Mouse (Mus musculus): ENCODE data around the gene Syt1. TPM values are rescaled to one million over a fixed set of nuclear protein-coding genes. Genes with fewer than 3 reads are reported as not detected.

The Syt1 gene
- polyA plus RNA-seq, 1 experiment from 2014 or later = 1.0 TPM

GRCm38 (mm10) chr10:108552544-108552943, 458.2 kb downstream of the Syt1 start:
- H3K4me2 ChIP-seq (replicated peaks; ENCODE audit: low read depth, low read length) = no peak overlapping the region
- H3K9me3 ChIP-seq (ENCODE audit: control insufficient read depth, low read length) = no peaks in the 10 kb centered on the region
- H3K27me3 ChIP-seq (ENCODE audit: control insufficient read depth, insufficient read depth, low read length) = no peaks in the 10 kb centered on the region
- H3K4me3 ChIP-seq (ENCODE audit: low read length) = no peak overlapping the region
- WGBS = 91% methylated on average over 6 of the region's 6 CpGs
- ATAC-seq (ENCODE audit: low FRiP score, low TSS enrichment) = no peak
- H3K36me3 ChIP-seq (ENCODE audit: control insufficient read depth, insufficient read depth, low read length) = no peaks in the 10 kb centered on the region
- H3K9ac ChIP-seq (ENCODE audit: low read depth, low read length) = no peak overlapping the region
- no peak overlapping the region for H3K27ac ChIP-seq (ENCODE audit: low read depth, low read length)
- H3K4me1 ChIP-seq (ENCODE audit: control insufficient read depth, insufficient read depth, low read length) = no peaks in the 10 kb centered on the region

- Histone ChIP-seq H3K27ac (ENCODE audit: low read depth, low read length) (no peak overlapping the region), H3K4me1 (ENCODE audit: control insufficient read depth, insufficient read depth, low read length) (no peaks in the 10 kb centered on the region), H3K36me3 (ENCODE audit: control insufficient read depth, insufficient read depth, low read length) (no peaks in the 10 kb centered on the region), H3K27me3 (ENCODE audit: control insufficient read depth, insufficient read depth, low read length) (no peaks in the 10 kb centered on the region), H3K9ac (ENCODE audit: low read depth, low read length) (no peak overlapping the region), H3K4me2 (replicated peaks; ENCODE audit: low read depth, low read length) (no peak overlapping the region), H3K4me3 (ENCODE audit: low read length) (no peak overlapping the region), H3K9me3 (ENCODE audit: control insufficient read depth, low read length) (no peaks in the 10 kb centered on the region)
- ATAC-seq (ENCODE audit: low FRiP score, low TSS enrichment) = no peak
- 95% methylated on average over 3 of the region's 3 CpGs for WGBS
Observed at GRCm38 (mm10) chr10:108545715-108546114, 465.1 kb downstream of the Syt1 start.

GRCm38 (mm10) chr10:108541555-108541954, 469.2 kb downstream of the Syt1 start:
- no peak overlapping the region for H3K4me3 ChIP-seq (ENCODE audit: low read length)
- H3K36me3 ChIP-seq (ENCODE audit: control insufficient read depth, insufficient read depth, low read length) = no peaks in the 10 kb centered on the region
- no peak overlapping the region for H3K4me2 ChIP-seq (replicated peaks; ENCODE audit: low read depth, low read length)
- H3K9ac ChIP-seq (ENCODE audit: low read depth, low read length) = no peak overlapping the region
- H3K9me3 ChIP-seq (ENCODE audit: control insufficient read depth, low read length) = no peaks in the 10 kb centered on the region
- no peaks in the 10 kb centered on the region for H3K4me1 ChIP-seq (ENCODE audit: control insufficient read depth, insufficient read depth, low read length)
- ATAC-seq (ENCODE audit: low FRiP score, low TSS enrichment) = no peak
- H3K27me3 ChIP-seq (ENCODE audit: control insufficient read depth, insufficient read depth, low read length) = no peaks in the 10 kb centered on the region
- H3K27ac ChIP-seq (ENCODE audit: low read depth, low read length) = no peak overlapping the region
- 81% methylated on average over 9 of the region's 9 CpGs for WGBS

GRCm38 (mm10) chr10:108538546-108538945, 472.2 kb downstream of the Syt1 start:
- Histone ChIP-seq H3K4me1 (ENCODE audit: control insufficient read depth, insufficient read depth, low read length) (no peaks in the 10 kb centered on the region), H3K9ac (ENCODE audit: low read depth, low read length) (no peak overlapping the region), H3K4me2 (replicated peaks; ENCODE audit: low read depth, low read length) (no peak overlapping the region), H3K4me3 (ENCODE audit: low read length) (no peak overlapping the region), H3K36me3 (ENCODE audit: control insufficient read depth, insufficient read depth, low read length) (no peaks in the 10 kb centered on the region), H3K27ac (ENCODE audit: low read depth, low read length) (no peak overlapping the region), H3K9me3 (ENCODE audit: control insufficient read depth, low read length) (no peaks in the 10 kb centered on the region), H3K27me3 (ENCODE audit: control insufficient read depth, insufficient read depth, low read length) (no peaks in the 10 kb centered on the region)
- ATAC-seq (ENCODE audit: low FRiP score, low TSS enrichment) = no peak
- 67% methylated on average over 3 of the region's 3 CpGs for WGBS

GRCm38 (mm10) chr10:108537641-108538040, 473.1 kb downstream of the Syt1 start:
- H3K27ac ChIP-seq (ENCODE audit: low read depth, low read length) = no peak overlapping the region
- WGBS = 65% methylated on average over 9 of the region's 9 CpGs
- no peaks in the 10 kb centered on the region for H3K4me1 ChIP-seq (ENCODE audit: control insufficient read depth, insufficient read depth, low read length)
- no peaks in the 10 kb centered on the region for H3K9me3 ChIP-seq (ENCODE audit: control insufficient read depth, low read length)
- no peak overlapping the region for H3K4me2 ChIP-seq (replicated peaks; ENCODE audit: low read depth, low read length)
- ATAC-seq (ENCODE audit: low FRiP score, low TSS enrichment) = peak; percentile 68; the same call in 1 of the 2 replicates
- no peaks in the 10 kb centered on the region for H3K27me3 ChIP-seq (ENCODE audit: control insufficient read depth, insufficient read depth, low read length)
- H3K4me3 ChIP-seq (ENCODE audit: low read length) = no peak overlapping the region
- no peaks in the 10 kb centered on the region for H3K36me3 ChIP-seq (ENCODE audit: control insufficient read depth, insufficient read depth, low read length)
- no peak overlapping the region for H3K9ac ChIP-seq (ENCODE audit: low read depth, low read length)

DNA sequence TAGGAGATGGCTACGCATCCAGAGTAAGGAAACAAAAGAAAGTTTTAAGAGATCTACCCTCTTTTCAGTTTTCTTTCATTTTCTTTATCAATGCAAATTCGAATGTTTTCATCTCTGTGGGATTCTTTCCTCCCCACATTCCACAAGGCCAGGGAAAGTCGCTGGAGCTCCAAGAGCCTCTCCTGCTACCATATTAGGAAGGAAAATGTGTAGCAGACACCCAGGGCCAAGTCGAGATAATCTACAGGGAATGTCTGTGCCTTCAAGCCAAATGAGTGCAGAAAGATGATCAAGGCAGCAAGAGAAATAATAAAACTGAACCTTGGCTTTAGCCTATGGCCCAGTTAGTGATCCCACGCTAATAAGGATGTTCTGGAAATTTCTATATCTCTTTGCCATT, 474.9 kb downstream of the Syt1 start:
- Histone ChIP-seq H3K4me2 (replicated peaks; ENCODE audit: low read depth, low read length) (no peak overlapping the region), H3K9me3 (ENCODE audit: control insufficient read depth, low read length) (no peaks in the 10 kb centered on the region), H3K9ac (ENCODE audit: low read depth, low read length) (no peak overlapping the region), H3K27me3 (ENCODE audit: control insufficient read depth, insufficient read depth, low read length) (no peaks in the 10 kb centered on the region), H3K4me3 (ENCODE audit: low read length) (no peak overlapping the region), H3K27ac (ENCODE audit: low read depth, low read length) (no peak overlapping the region), H3K4me1 (ENCODE audit: control insufficient read depth, insufficient read depth, low read length) (no peaks in the 10 kb centered on the region), H3K36me3 (ENCODE audit: control insufficient read depth, insufficient read depth, low read length) (no peaks in the 10 kb centered on the region)
- WGBS = 54% methylated on average over 5 of the region's 5 CpGs
- no peak for ATAC-seq (ENCODE audit: low FRiP score, low TSS enrichment)

GRCm38 (mm10) chr10:108534112-108534511, 476.7 kb downstream of the Syt1 start:
- Histone ChIP-seq H3K9ac (ENCODE audit: low read depth, low read length) (no peak overlapping the region), H3K4me1 (ENCODE audit: control insufficient read depth, insufficient read depth, low read length) (no peaks in the 10 kb centered on the region), H3K4me2 (replicated peaks; ENCODE audit: low read depth, low read length) (no peak overlapping the region), H3K4me3 (ENCODE audit: low read length) (no peak overlapping the region), H3K9me3 (ENCODE audit: control insufficient read depth, low read length) (no peaks in the 10 kb centered on the region), H3K36me3 (ENCODE audit: control insufficient read depth, insufficient read depth, low read length) (no peaks in the 10 kb centered on the region), H3K27ac (ENCODE audit: low read depth, low read length) (no peak overlapping the region), H3K27me3 (ENCODE audit: control insufficient read depth, insufficient read depth, low read length) (no peaks in the 10 kb centered on the region)
- 92% methylated on average over 4 of the region's 4 CpGs for WGBS
- no peak for ATAC-seq (ENCODE audit: low FRiP score, low TSS enrichment)

GRCm38 (mm10) chr10:108532916-108533315, 477.9 kb downstream of the Syt1 start:
- ATAC-seq (ENCODE audit: low FRiP score, low TSS enrichment) = no peak
- no peaks in the 10 kb centered on the region for H3K9me3 ChIP-seq (ENCODE audit: control insufficient read depth, low read length)
- no peaks in the 10 kb centered on the region for H3K36me3 ChIP-seq (ENCODE audit: control insufficient read depth, insufficient read depth, low read length)
- no peaks in the 10 kb centered on the region for H3K27me3 ChIP-seq (ENCODE audit: control insufficient read depth, insufficient read depth, low read length)
- H3K4me3 ChIP-seq (ENCODE audit: low read length) = no peak overlapping the region
- no peak overlapping the region for H3K27ac ChIP-seq (ENCODE audit: low read depth, low read length)
- no peaks in the 10 kb centered on the region for H3K4me1 ChIP-seq (ENCODE audit: control insufficient read depth, insufficient read depth, low read length)
- H3K4me2 ChIP-seq (replicated peaks; ENCODE audit: low read depth, low read length) = no peak overlapping the region
- 94% methylated on average over 11 of the region's 11 CpGs for WGBS
- H3K9ac ChIP-seq (ENCODE audit: low read depth, low read length) = no peak overlapping the region

DNA sequence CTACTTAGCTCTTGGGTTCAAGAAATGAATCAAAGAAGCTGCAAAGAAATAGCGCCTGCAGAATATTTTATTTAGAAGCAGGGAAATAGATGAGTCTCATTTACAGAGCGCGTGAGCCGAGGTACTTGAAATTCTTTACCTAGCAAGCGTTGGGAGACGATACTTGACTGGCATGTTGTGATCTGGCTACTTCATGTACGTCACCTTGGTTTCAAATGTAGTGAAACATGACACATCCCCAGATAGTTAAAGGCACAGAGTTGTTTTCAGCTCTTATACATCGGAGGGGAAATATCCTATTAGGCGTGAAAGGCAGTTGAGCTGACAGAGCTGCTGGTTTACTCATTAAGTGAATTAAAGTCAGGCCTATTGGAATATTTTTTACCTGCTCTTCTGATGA, 478.5 kb downstream of the Syt1 start:
- Histone ChIP-seq H3K4me1 (ENCODE audit: control insufficient read depth, insufficient read depth, low read length) (no peaks in the 10 kb centered on the region), H3K27ac (ENCODE audit: low read depth, low read length) (no peak overlapping the region), H3K4me2 (replicated peaks; ENCODE audit: low read depth, low read length) (no peak overlapping the region), H3K36me3 (ENCODE audit: control insufficient read depth, insufficient read depth, low read length) (no peaks in the 10 kb centered on the region), H3K9me3 (ENCODE audit: control insufficient read depth, low read length) (no peaks in the 10 kb centered on the region), H3K9ac (ENCODE audit: low read depth, low read length) (no peak overlapping the region), H3K27me3 (ENCODE audit: control insufficient read depth, insufficient read depth, low read length) (no peaks in the 10 kb centered on the region), H3K4me3 (ENCODE audit: low read length) (no peak overlapping the region)
- WGBS = 64% methylated on average over 9 of the region's 9 CpGs
- 0 out of 2 replicates have a peak, but pooled peaks have one; percentile 37 for ATAC-seq (ENCODE audit: low FRiP score, low TSS enrichment)

DNA sequence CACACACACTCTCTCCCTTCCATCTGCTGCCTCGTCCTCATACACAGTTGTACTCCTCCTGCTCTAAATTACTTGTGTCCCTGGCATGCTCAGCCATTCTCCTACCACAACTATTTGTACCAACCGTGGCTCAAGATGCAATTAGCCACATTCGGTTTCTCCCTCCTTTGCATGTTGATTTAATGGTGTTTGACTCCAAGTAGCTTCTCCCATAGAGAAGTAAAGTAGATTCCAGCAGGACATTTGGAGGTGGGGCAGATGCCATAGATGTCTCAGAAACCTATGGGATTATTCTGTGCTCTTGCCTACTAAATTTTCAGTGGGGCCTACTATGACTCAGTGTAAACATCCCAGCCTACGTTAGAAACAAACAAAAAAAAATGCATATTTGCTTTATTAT, 479.1 kb downstream of the Syt1 start:
- Histone ChIP-seq H3K4me2 (replicated peaks; ENCODE audit: low read depth, low read length) (no peak overlapping the region), H3K9me3 (ENCODE audit: control insufficient read depth, low read length) (no peaks in the 10 kb centered on the region), H3K9ac (ENCODE audit: low read depth, low read length) (no peak overlapping the region), H3K27ac (ENCODE audit: low read depth, low read length) (no peak overlapping the region), H3K27me3 (ENCODE audit: control insufficient read depth, insufficient read depth, low read length) (no peaks in the 10 kb centered on the region), H3K4me3 (ENCODE audit: low read length) (no peak overlapping the region), H3K36me3 (ENCODE audit: control insufficient read depth, insufficient read depth, low read length) (no peaks in the 10 kb centered on the region), H3K4me1 (ENCODE audit: control insufficient read depth, insufficient read depth, low read length) (no peaks in the 10 kb centered on the region)
- WGBS = 43% methylated on average over 4 of the region's 4 CpGs
- ATAC-seq (ENCODE audit: low FRiP score, low TSS enrichment) = no peak
